Mouse (Mus musculus) kidney, postnatal 10 days (tissue): ENCODE results near the gene Svop.

Experiments used
- DNase-seq: peaks from one replicate; pipeline ENCODE4 v3.0.0; 2021; ENCODE audit warnings: mixed read lengths

The Svop gene

GRCm38 (mm10) chr5:114102807-114103206, 11.4 kb upstream of the Svop start:
- no peak for DNase-seq

GRCm38 (mm10) chr5:114101873-114102272, 10.5 kb upstream of the Svop start:
- DNase-seq: no peak

GRCm38 (mm10) chr5:114100390-114101099, 9.2 kb upstream of the Svop start:
- no peak for DNase-seq

GRCm38 (mm10) chr5:114099709-114100389, 8.5 kb upstream of the Svop start:
- peak; percentile 94 for DNase-seq

GRCm38 (mm10) chr5:114090421-114091013, 853 bp downstream of the Svop start:
- no peak for DNase-seq

GRCm38 (mm10) chr5:114087875-114088480, 3.4 kb downstream of the Svop start:
- DNase-seq: no peak

GRCm38 (mm10) chr5:114085501-114085900, 5.9 kb downstream of the Svop start:
- DNase-seq: no peak

GRCm38 (mm10) chr5:114077009-114077408, 14.4 kb downstream of the Svop start:
- DNase-seq: no peak

GRCm38 (mm10) chr5:114072262-114072661, 19.1 kb downstream of the Svop start:
- no peak for DNase-seq

GRCm38 (mm10) chr5:114070858-114071257, 20.5 kb downstream of the Svop start:
- no peak for DNase-seq

GRCm38 (mm10) chr5:114067982-114068381, 23.4 kb downstream of the Svop start:
- no peak for DNase-seq

GRCm38 (mm10) chr5:114067543-114067942, 23.8 kb downstream of the Svop start:
- DNase-seq: no peak

- no peak for DNase-seq
Measured at GRCm38 (mm10) chr5:114066601-114067000, 24.8 kb downstream of the Svop start.

- no peak for DNase-seq
Measured at GRCm38 (mm10) chr5:114065161-114065560, 26.2 kb downstream of the Svop start, which contains the start of gene Usp30. Gene Usp30, plus strand, starts transcription at chr5:114065461.

- DNase-seq: no peak
Measured at GRCm38 (mm10) chr5:114063958-114064357, 27.4 kb downstream of the Svop start.

GRCm38 (mm10) chr5:114061675-114062074, 29.7 kb downstream of the Svop start:
- no peak for DNase-seq

GRCm38 (mm10) chr5:114057129-114057731, 34.1 kb downstream of the Svop start:
- no peak for DNase-seq

- DNase-seq: peak; percentile 87
Measured at GRCm38 (mm10) chr5:114052246-114052761, 39.1 kb downstream of the Svop start.

- DNase-seq: no peak
Measured at GRCm38 (mm10) chr5:114048731-114049308, 42.5 kb downstream of the Svop start.

- DNase-seq: no peak
Measured at GRCm38 (mm10) chr5:114047182-114047581, 44.2 kb downstream of the Svop start.

GRCm38 (mm10) chr5:114046604-114047003, 44.8 kb downstream of the Svop start:
- DNase-seq: no peak

GRCm38 (mm10) chr5:114046151-114046550, 45.2 kb downstream of the Svop start:
- DNase-seq: no peak
